In genomic region chr10:69607611-69608119, GRCm38 (mm10) we compare ENCODE assay signal across 17 mouse cellular contexts.
A peak's percentile ranks its signal among the peaks of the same experiment; 100 is the strongest.
DNase-seq lines count a peak whose midpoint lies in the region; ATAC-seq and TF ChIP-seq lines count a peak whose summit lies in the region.
"Had no signal": no experiment of that assay in that cellular context is flagged by ENCODE, and none has a peak within 500 bp of the region (broad histone marks: within the 10 kb centered on the region; RNA-seq: fewer than 3 reads in every experiment).

No protein-coding gene starts in this region.

- H3K9me3 ChIP-seq in hindbrain, embryonic 15.5 days, result no peaks in the 10 kb centered on the region
- no peaks in the 10 kb centered on the region for H3K9me3 ChIP-seq in hindbrain, embryonic 16.5 days (ENCODE audit: control insufficient read depth, low read length)
- H3K9me3 ChIP-seq in midbrain, embryonic 13.5 days, result no peaks in the 10 kb centered on the region
- H3K9me3 ChIP-seq in midbrain, embryonic 10.5 days (replicated peaks), result no peaks in the 10 kb centered on the region
- H3K9me3 ChIP-seq in ES-E14 (ENCODE audit: control insufficient read depth, insufficient read depth, low read depth, low read length), result 0 out of 2 replicates have a peak, but pooled peaks cover 2% of the 10 kb centered on the region
- no peaks in the 10 kb centered on the region for H3K9me3 ChIP-seq in neural tube, embryonic 14.5 days (ENCODE audit: control insufficient read depth, low read length)
- H3K9me3 ChIP-seq: heart, embryonic 13.5 days; limb, embryonic 15.5 days had no signal

- WGBS in hindbrain, embryonic 15.5 days, result 59% methylated on average over 14 of the region's 14 CpGs
- 64% methylated on average over 14 of the region's 14 CpGs for WGBS in hindbrain, embryonic 16.5 days
- 70% methylated on average over 14 of the region's 14 CpGs for WGBS in midbrain, embryonic 13.5 days
- WGBS in midbrain, embryonic 10.5 days, result 78% methylated on average over 14 of the region's 14 CpGs
- WGBS in neural tube, embryonic 14.5 days, result 69% methylated on average over 14 of the region's 14 CpGs

- 0 out of 2 replicates have a peak overlapping the region, but pooled peaks have one; percentile 6 for H3K27ac ChIP-seq in hindbrain, embryonic 15.5 days (replicated peaks)
- H3K27ac ChIP-seq in hindbrain, embryonic 16.5 days (ENCODE audit: low read depth, low read length), result no peak overlapping the region; the same call in 1 of the 2 replicates
- H3K27ac ChIP-seq in midbrain, embryonic 13.5 days, result peak overlapping the region; percentile 64
- no peak overlapping the region for H3K27ac ChIP-seq in midbrain, embryonic 10.5 days (replicated peaks)
- no peak overlapping the region for H3K27ac ChIP-seq in ES-E14 (ENCODE audit: insufficient read depth, low read depth, low read length, poor library complexity, severe bottlenecking)
- H3K27ac ChIP-seq in neural tube, embryonic 14.5 days (ENCODE audit: low read depth, low read length), result 0 out of 2 replicates have a peak overlapping the region, but pooled peaks have one; percentile 22
- H3K27ac ChIP-seq: heart, embryonic 13.5 days; limb, embryonic 15.5 days had no signal

- H3K27me3 ChIP-seq in hindbrain, embryonic 15.5 days, result no peaks in the 10 kb centered on the region
- no peaks in the 10 kb centered on the region for H3K27me3 ChIP-seq in hindbrain, embryonic 16.5 days (replicated peaks; ENCODE audit: control insufficient read depth, insufficient read depth, low read length)
- H3K27me3 ChIP-seq in midbrain, embryonic 13.5 days, result no peaks in the 10 kb centered on the region
- no peaks in the 10 kb centered on the region for H3K27me3 ChIP-seq in midbrain, embryonic 10.5 days (ENCODE audit: low read depth, poor library complexity, severe bottlenecking)
- no peaks in the 10 kb centered on the region for H3K27me3 ChIP-seq in neural tube, embryonic 14.5 days (ENCODE audit: control insufficient read depth, insufficient read depth, low read length)
- H3K27me3 ChIP-seq: heart, embryonic 13.5 days; limb, embryonic 15.5 days had no signal

- in situ Hi-C loops in ES-E14 (cut with MboI; ENCODE audit: low sequenced_read_pairs in 2 of 2, unreplicated experiment in 2 of 2), result no loop called here

- no peaks in the 10 kb centered on the region for H3K36me3 ChIP-seq in hindbrain, embryonic 15.5 days
- H3K36me3 ChIP-seq in hindbrain, embryonic 16.5 days (ENCODE audit: control insufficient read depth, insufficient read depth, low read length), result no peaks in the 10 kb centered on the region
- H3K36me3 ChIP-seq in midbrain, embryonic 13.5 days, result 0 out of 2 replicates have a peak, but pooled peaks cover 4% of the 10 kb centered on the region
- H3K36me3 ChIP-seq in midbrain, embryonic 10.5 days, result no peaks in the 10 kb centered on the region
- no peaks in the 10 kb centered on the region for H3K36me3 ChIP-seq in ES-E14 (ENCODE audit: control insufficient read depth, insufficient read depth, low read length, poor library complexity, severe bottlenecking)
- H3K36me3 ChIP-seq in neural tube, embryonic 14.5 days (ENCODE audit: control insufficient read depth, insufficient read depth, low read length), result no peaks in the 10 kb centered on the region
- H3K36me3 ChIP-seq: heart, embryonic 13.5 days; limb, embryonic 15.5 days had no signal

- H3K4me2 ChIP-seq in hindbrain, embryonic 15.5 days, result 0 out of 2 replicates have a peak overlapping the region, but pooled peaks have one; percentile 1
- no peak overlapping the region for H3K4me2 ChIP-seq in hindbrain, embryonic 16.5 days (ENCODE audit: low read length)
- no peak overlapping the region for H3K4me2 ChIP-seq in midbrain, embryonic 13.5 days (replicated peaks)
- no peak overlapping the region; the same call in 1 of the 2 replicates for H3K4me2 ChIP-seq in neural tube, embryonic 14.5 days (ENCODE audit: low read depth, low read length)
- H3K4me2 ChIP-seq: heart, embryonic 13.5 days; limb, embryonic 15.5 days had no signal

- peaks cover 42% of the 10 kb centered on the region for H3K4me1 ChIP-seq in hindbrain, embryonic 15.5 days (replicated peaks)
- H3K4me1 ChIP-seq in hindbrain, embryonic 16.5 days (ENCODE audit: control insufficient read depth, insufficient read depth, low read depth, low read length), result peaks cover 12% of the 10 kb centered on the region
- peaks cover 47% of the 10 kb centered on the region for H3K4me1 ChIP-seq in midbrain, embryonic 13.5 days (replicated peaks)
- H3K4me1 ChIP-seq in midbrain, embryonic 10.5 days, result peaks cover 4% of the 10 kb centered on the region; the same call in 1 of the 2 replicates
- H3K4me1 ChIP-seq in ES-E14 (ENCODE audit: control insufficient read depth in 2 of 2, insufficient read depth in 2 of 2, low read length in 2 of 2, poor library complexity in 1 of 2), result no peaks in the 10 kb centered on the region
- H3K4me1 ChIP-seq in neural tube, embryonic 14.5 days (ENCODE audit: control insufficient read depth, insufficient read depth, low read length), result peaks cover 14% of the 10 kb centered on the region

- ATAC-seq in hindbrain, embryonic 15.5 days (ENCODE audit: low FRiP score, low read depth), result no peak
- no peak for ATAC-seq in hindbrain, embryonic 16.5 days
- peak; percentile 53; the same call in 1 of the 2 replicates for ATAC-seq in midbrain, embryonic 13.5 days
- ATAC-seq in neural tube, embryonic 14.5 days (ENCODE audit: low read depth), result no peak
- ATAC-seq: CD4-positive, CD25-positive, alpha-beta regulatory T cell, adult 4 months; forebrain, embryonic 16.5 days; liver, postnatal 0 days had no signal

- no peak overlapping the region for H3K9ac ChIP-seq in hindbrain, embryonic 15.5 days
- H3K9ac ChIP-seq in hindbrain, embryonic 16.5 days (ENCODE audit: low read depth, low read length), result no peak overlapping the region
- H3K9ac ChIP-seq in midbrain, embryonic 13.5 days (replicated peaks), result no peak overlapping the region
- no peak overlapping the region for H3K9ac ChIP-seq in ES-E14 (ENCODE audit: insufficient read depth, low read depth, low read length, poor library complexity, severe bottlenecking)
- no peak overlapping the region for H3K9ac ChIP-seq in neural tube, embryonic 14.5 days (replicated peaks; ENCODE audit: low read depth, low read length)
- H3K9ac ChIP-seq: heart, embryonic 13.5 days; limb, embryonic 15.5 days; liver, postnatal 0 days had no signal

- no peak overlapping the region for H3K4me3 ChIP-seq in hindbrain, embryonic 15.5 days
- H3K4me3 ChIP-seq in hindbrain, embryonic 16.5 days (ENCODE audit: low read length), result no peak overlapping the region
- no peak overlapping the region for H3K4me3 ChIP-seq in midbrain, embryonic 13.5 days (replicated peaks)
- no peak overlapping the region for H3K4me3 ChIP-seq in midbrain, embryonic 10.5 days
- H3K4me3 ChIP-seq in ES-E14 (ENCODE audit: insufficient read depth in 1 of 2, low read depth in 1 of 2, low read length in 2 of 2, poor library complexity in 1 of 2, severe bottlenecking in 1 of 2), result no peak overlapping the region
- H3K4me3 ChIP-seq in neural tube, embryonic 14.5 days (ENCODE audit: low read depth, low read length), result no peak overlapping the region
- H3K4me3 ChIP-seq: erythroblast, embryonic 14.5 days; heart, embryonic 13.5 days; limb, embryonic 15.5 days had no signal

- DNase-seq in midbrain, embryonic 10.5 days (ENCODE audit: low spot score), result no peak
- peak; percentile 53 for DNase-seq in ES-E14 (ENCODE audit: low read depth, low spot score)
- DNase-seq in left cerebral cortex, adult 9 months (ENCODE audit: low spot score in 2 of 2), result no peak
- DNase-seq in left cerebral cortex, adult 18-20 months (ENCODE audit: low spot score in 2 of 2), result no peak
- DNase-seq: cerebellum, postnatal 14 days; kidney, adult 9 months; liver, postnatal 0 days; right cerebral cortex, postnatal 14 days had no signal

TF ChIP-seq in ES-E14, 5 proteins besides CTCF, POLR2A, EP300 and RAD21:
- TF ChIP-seq CHD2 (IDR thresholded peaks at IDR 0.05; ENCODE audit: low read depth, low read length) (no peak), HCFC1 (IDR thresholded peaks at IDR 0.05; ENCODE audit: borderline replicate concordance, insufficient read depth, low read length) (no peak), MAFK (IDR thresholded peaks at IDR 0.05; ENCODE audit: insufficient read depth, low read depth, low read length) (no peak)

Comparison
In these comparisons a context has a peak if more than half of its experiments do, and no peak if none do; other contexts are left out.
1. H3K27ac ChIP-seq: peak in hindbrain, embryonic 15.5 days (single experiment), midbrain, embryonic 13.5 days (single experiment) and neural tube, embryonic 14.5 days (single experiment); none in hindbrain, embryonic 16.5 days (single experiment), midbrain, embryonic 10.5 days (single experiment) and ES-E14 (single experiment).